Mouse (Mus musculus) C2C12 (cell line): ENCODE measurements at regions not wholly inside any gene's neighbourhood (a gene's known extent, or its start where the extent isn't known, plus 50 kb on each side); places are given as distances from the start of the nearest gene placed in this dataset.
"Not testable (repeated sequence)": the region's sequence is repeated elsewhere in the genome, so short reads cannot be mapped to it uniquely, and the experiment has no call there.

Experiments
- H3K27me3 ChIP-seq: one replicate; pipeline ENCODE4 v1.6.1; 2011; ENCODE audit not compliant: control insufficient read depth, insufficient read depth, insufficient read length
- H3K36me3 ChIP-seq: one replicate; pipeline ENCODE4 v1.6.1; 2011; ENCODE audit not compliant: control insufficient read depth, insufficient read depth
- H3K4me3 ChIP-seq: one replicate; pipeline ENCODE4 v1.5.1; 2011; ENCODE audit warnings: mild to moderate bottlenecking, control low read depth; ENCODE audit not compliant: poor library complexity, insufficient read depth, severe bottlenecking
- H3K79me2 ChIP-seq: one replicate; pipeline ENCODE4 v1.6.1; 2011; ENCODE audit not compliant: control insufficient read depth, insufficient read depth
- H3K79me3 ChIP-seq: one replicate; pipeline ENCODE4 v1.6.1; 2011; ENCODE audit warnings: low read depth, control low read depth
- H3ac ChIP-seq: one replicate; pipeline ENCODE3; 2011; ENCODE audit warnings: low read depth; ENCODE audit not compliant: control insufficient read depth, insufficient read length
- CEBPB ChIP-seq: IDR thresholded peaks from one replicate; pipeline ENCODE4 v1.6.1; 2011; ENCODE audit warnings: low read depth, mild to moderate bottlenecking, control low read depth, moderate library complexity
- CTCF ChIP-seq: IDR thresholded peaks from one replicate; pipeline ENCODE4 v1.5.1; 2011; ENCODE audit not compliant: control insufficient read depth, insufficient read depth, insufficient read length
- FOSL1 ChIP-seq: IDR thresholded peaks from one replicate; pipeline ENCODE4 v1.8.0; 2011; ENCODE audit warnings: mild to moderate bottlenecking, low read length; ENCODE audit not compliant: poor library complexity, insufficient read depth, severe bottlenecking
- MAX ChIP-seq: IDR thresholded peaks from one replicate; pipeline ENCODE4 v1.6.1; 2011; ENCODE audit warnings: mild to moderate bottlenecking, control low read depth
- MYOD1 ChIP-seq: IDR thresholded peaks from one replicate; pipeline ENCODE4 v1.6.1; 2011; ENCODE audit warnings: low read depth; ENCODE audit not compliant: control insufficient read depth, insufficient read length
- MYOG ChIP-seq: IDR thresholded peaks from one replicate; pipeline ENCODE4 v1.6.1; 2011; ENCODE audit not compliant: control insufficient read depth, insufficient read length; ENCODE audit errors: extremely low read depth
- USF1 ChIP-seq: IDR thresholded peaks from one replicate; pipeline ENCODE4 v1.6.1; 2011; ENCODE audit warnings: low read depth, mild to moderate bottlenecking, control low read depth, moderate library complexity

GRCm38 (mm10) chr6:31822186-31823085 lies 227.6 kb upstream of the 1700012A03Rik start:
- H3K4me3 ChIP-seq = no peak overlapping the region
- no peaks in the 10 kb centered on the region for H3K27me3 ChIP-seq
- no peaks in the 10 kb centered on the region for H3K79me3 ChIP-seq
- no peak overlapping the region for H3ac ChIP-seq
- TF ChIP-seq MYOD1 (no peak), CTCF (no peak), CEBPB (no peak), FOSL1 (no peak), MYOG (no peak), MAX (no peak), USF1 (no peak)
- H3K79me2 ChIP-seq = no peaks in the 10 kb centered on the region
- H3K36me3 ChIP-seq = no peaks in the 10 kb centered on the region

GRCm38 (mm10) chr6:31821621-31822020 lies 228.4 kb upstream of the 1700012A03Rik start:
- Histone ChIP-seq H3K79me3 (no peaks in the 10 kb centered on the region), H3K27me3 (no peaks in the 10 kb centered on the region), H3K4me3 (no peak overlapping the region), H3K36me3 (no peaks in the 10 kb centered on the region), H3K79me2 (no peaks in the 10 kb centered on the region), H3ac (no peak overlapping the region)
- no peak for TF ChIP-seq CEBPB
- no peak for TF ChIP-seq MYOD1
- no peak for TF ChIP-seq FOSL1
- no peak for TF ChIP-seq MYOG
- TF ChIP-seq USF1 = no peak
- TF ChIP-seq CTCF = no peak
- TF ChIP-seq MAX = no peak

GRCm38 (mm10) chr6:31817640-31818039 lies 232.4 kb upstream of the 1700012A03Rik start:
- H3K79me3 ChIP-seq = no peaks in the 10 kb centered on the region
- no peaks in the 10 kb centered on the region for H3K79me2 ChIP-seq
- no peaks in the 10 kb centered on the region for H3K36me3 ChIP-seq
- no peak for TF ChIP-seq MYOD1
- no peak for TF ChIP-seq FOSL1
- no peak for TF ChIP-seq USF1
- no peak for TF ChIP-seq MAX
- no peak for TF ChIP-seq CTCF
- TF ChIP-seq CEBPB = no peak
- no peak for TF ChIP-seq MYOG
- H3K4me3 ChIP-seq = no peak overlapping the region
- no peak overlapping the region for H3ac ChIP-seq
- no peaks in the 10 kb centered on the region for H3K27me3 ChIP-seq

- TF ChIP-seq CEBPB (no peak), MYOG (no peak), CTCF (no peak), MAX (no peak), FOSL1 (no peak), USF1 (no peak)
- Histone ChIP-seq H3K79me3 (no peaks in the 10 kb centered on the region), H3K27me3 (no peaks in the 10 kb centered on the region)
These were observed 238.2 kb upstream of the 1700012A03Rik start for GRCm38 (mm10) chr6:31811890-31812289.

GRCm38 (mm10) chr6:31810602-31811512 lies 239.2 kb upstream of the 1700012A03Rik start:
- no peak overlapping the region for H3ac ChIP-seq
- H3K36me3 ChIP-seq = no peaks in the 10 kb centered on the region
- H3K79me2 ChIP-seq = no peaks in the 10 kb centered on the region
- no peak overlapping the region for H3K4me3 ChIP-seq
- H3K27me3 ChIP-seq = no peaks in the 10 kb centered on the region
- no peaks in the 10 kb centered on the region for H3K79me3 ChIP-seq
- TF ChIP-seq MYOG = no peak
- TF ChIP-seq MAX = no peak
- no peak for TF ChIP-seq CEBPB
- no peak for TF ChIP-seq USF1
- no peak for TF ChIP-seq CTCF
- TF ChIP-seq MYOD1 = no peak
- no peak for TF ChIP-seq FOSL1

More at GRCm38 (mm10) chr6:31811890-31812289, 238.2 kb upstream of the 1700012A03Rik start:
- H3K79me2 ChIP-seq = no peaks in the 10 kb centered on the region
- no peak overlapping the region for H3ac ChIP-seq
- H3K4me3 ChIP-seq = no peak overlapping the region
- no peaks in the 10 kb centered on the region for H3K36me3 ChIP-seq

GRCm38 (mm10) chr6:31804468-31804867 lies 240.7 kb upstream of the Podxl start:
- H3ac ChIP-seq, H3K79me3 ChIP-seq, H3K36me3 ChIP-seq, H3K79me2 ChIP-seq, H3K27me3 ChIP-seq, H3K4me3 ChIP-seq: not testable (repeated sequence)

- not testable (repeated sequence) for H3K79me3 ChIP-seq, H3ac ChIP-seq, H3K27me3 ChIP-seq, H3K36me3 ChIP-seq, H3K4me3 ChIP-seq, H3K79me2 ChIP-seq
These were observed 239.4 kb upstream of the Podxl start for GRCm38 (mm10) chr6:31803222-31803621.
